Mouse (Mus musculus) kidney, postnatal 4 days (tissue): ENCODE data around the gene Itgb3.
"Not testable (repeated sequence)": the region's sequence is repeated elsewhere in the genome, so short reads cannot be mapped to it uniquely, and the experiment has no call there.

ENCODE experiments used
- DNase-seq, 2 experiments: peaks; one replicate each; pipeline ENCODE4 v3.0.0; 2021; ENCODE audit warnings: mixed read lengths in 2 of 2

The Itgb3 gene

GRCm38 (mm10) chr11:104607491-104608245, at the start of gene Itgb3:
Gene Itgb3, plus strand, starts transcription at chr11:104608000.
- peak; percentile 83 to 88 for DNase-seq

GRCm38 (mm10) chr11:104558065-104558464, 49.7 kb upstream of the Itgb3 start:
- DNase-seq, result no peak

GRCm38 (mm10) chr11:104558651-104559403, 49.0 kb upstream of the Itgb3 start:
- no peak for DNase-seq

GRCm38 (mm10) chr11:104560971-104561370, 46.8 kb upstream of the Itgb3 start:
- DNase-seq, result no peak

GRCm38 (mm10) chr11:104563496-104563895, 44.3 kb upstream of the Itgb3 start:
- no peak for DNase-seq

- no peak for DNase-seq
These were observed 42.6 kb upstream of the Itgb3 start for GRCm38 (mm10) chr11:104565172-104565571.

- no peak for DNase-seq
These were observed 41.7 kb upstream of the Itgb3 start for GRCm38 (mm10) chr11:104566097-104566496.

- DNase-seq, result no peak
These were observed 41.0 kb upstream of the Itgb3 start for GRCm38 (mm10) chr11:104566796-104567195.

GRCm38 (mm10) chr11:104567736-104568135, 40.1 kb upstream of the Itgb3 start:
- DNase-seq, result no peak

GRCm38 (mm10) chr11:104568326-104568725, 39.5 kb upstream of the Itgb3 start:
- DNase-seq, result no peak

GRCm38 (mm10) chr11:104570515-104570914, 37.3 kb upstream of the Itgb3 start:
- DNase-seq, result not testable (repeated sequence)

- peak; percentile 32 to 53 for DNase-seq
These were observed 36.4 kb upstream of the Itgb3 start for GRCm38 (mm10) chr11:104571373-104571772.

- no peak for DNase-seq
These were observed 35.7 kb upstream of the Itgb3 start for GRCm38 (mm10) chr11:104572091-104572490.

- no peak for DNase-seq
These were observed 35.2 kb upstream of the Itgb3 start for GRCm38 (mm10) chr11:104572566-104572965.

- DNase-seq, result no peak
These were observed 30.8 kb upstream of the Itgb3 start for GRCm38 (mm10) chr11:104576772-104577612.

- DNase-seq, result no peak
These were observed 29.7 kb upstream of the Itgb3 start for GRCm38 (mm10) chr11:104578074-104578473.

GRCm38 (mm10) chr11:104579084-104579483, 28.7 kb upstream of the Itgb3 start:
- no peak for DNase-seq

GRCm38 (mm10) chr11:104579575-104579974, 28.2 kb upstream of the Itgb3 start:
- no peak for DNase-seq

GRCm38 (mm10) chr11:104580091-104580490, 27.7 kb upstream of the Itgb3 start:
- DNase-seq, result peak; percentile 25 to 26

- no peak for DNase-seq
These were observed 27.2 kb upstream of the Itgb3 start for GRCm38 (mm10) chr11:104580606-104581005.

- peak in 1 of 2 experiments; percentile 16 for DNase-seq
These were observed 26.1 kb upstream of the Itgb3 start for GRCm38 (mm10) chr11:104581446-104582307.

- DNase-seq, result no peak
These were observed 25.5 kb upstream of the Itgb3 start for GRCm38 (mm10) chr11:104582308-104582606.
